Mouse (Mus musculus): Measurements from ENCODE around the gene Myo19.

DNA sequence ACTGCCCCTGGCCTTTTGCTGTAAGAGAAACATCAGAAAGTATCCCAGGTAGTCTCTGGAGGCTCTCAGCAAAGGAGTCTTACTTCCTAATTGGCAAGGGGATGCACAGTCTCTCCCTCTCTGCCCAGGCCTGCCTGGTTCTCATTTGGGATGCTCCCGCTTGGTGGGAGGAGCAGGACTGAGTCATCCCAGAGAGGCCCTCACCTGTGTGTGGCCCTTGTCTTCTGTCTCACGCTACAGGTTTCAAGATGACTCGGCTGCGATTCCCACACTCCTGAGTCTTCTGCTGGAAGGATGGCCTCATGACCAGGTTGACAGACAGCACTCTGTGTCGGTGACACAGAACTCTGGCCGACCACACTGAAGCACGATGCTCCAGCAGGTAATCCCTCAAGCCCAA lies 2.4 kb downstream of the Myo19 start:
- TF ChIP-seq CTCF (IDR thresholded peaks at IDR 0.05; ENCODE audit: extremely low read depth, insufficient read depth, insufficient read length, insufficient replicate concordance) (no peak), POLR2A (IDR thresholded peaks at IDR 0.05; ENCODE audit: low read depth, low read length) (no peak)
